Mouse (Mus musculus): Measurements from ENCODE around the gene Zyg11a.
"Not testable (repeated sequence)": the region's sequence is repeated elsewhere in the genome, so short reads cannot be mapped to it uniquely, and the experiment has no call there.

The Zyg11a gene

GRCm38 (mm10) chr4:108217332-108218179 is at the start of gene Zyg11a:
Zyg11a (minus strand) TSS chr4:108218048.
- DNase-seq, result peak; percentile 47

GRCm38 (mm10) chr4:108265774-108266173 is 47.9 kb upstream of the Zyg11a start:
- DNase-seq, result no peak

GRCm38 (mm10) chr4:108253317-108253716 is 35.5 kb upstream of the Zyg11a start:
- peak; percentile 11 for DNase-seq

- DNase-seq, result no peak
Measured at GRCm38 (mm10) chr4:108250501-108250900, 32.7 kb upstream of the Zyg11a start.

GRCm38 (mm10) chr4:108249314-108249713 is 31.5 kb upstream of the Zyg11a start:
- no peak for DNase-seq

- no peak for DNase-seq
Measured at GRCm38 (mm10) chr4:108233654-108234053, 15.8 kb upstream of the Zyg11a start.

- no peak for DNase-seq
Measured at GRCm38 (mm10) chr4:108225341-108225872, 7.6 kb upstream of the Zyg11a start.

- DNase-seq, result no peak
Measured at GRCm38 (mm10) chr4:108222507-108222906, 4.7 kb upstream of the Zyg11a start.

- DNase-seq, result peak; percentile 33
Measured at GRCm38 (mm10) chr4:108219019-108219418, 1.2 kb upstream of the Zyg11a start.

GRCm38 (mm10) chr4:108213023-108213422 is 4.8 kb downstream of the Zyg11a start:
- no peak for DNase-seq

- DNase-seq, result no peak
Measured at GRCm38 (mm10) chr4:108204629-108205028, 13.2 kb downstream of the Zyg11a start.

- no peak for DNase-seq
Measured at GRCm38 (mm10) chr4:108199236-108199635, 18.6 kb downstream of the Zyg11a start.

GRCm38 (mm10) chr4:108196277-108196855 is 21.5 kb downstream of the Zyg11a start:
- peak; percentile 19 for DNase-seq

- no peak for DNase-seq
Measured at GRCm38 (mm10) chr4:108192821-108193323, 25.0 kb downstream of the Zyg11a start.

- DNase-seq, result no peak
Measured at GRCm38 (mm10) chr4:108182278-108182677, 35.6 kb downstream of the Zyg11a start.

- no peak for DNase-seq
Measured at GRCm38 (mm10) chr4:108168056-108168455, 49.8 kb downstream of the Zyg11a start.

GRCm38 (mm10) chr4:108166874-108167273 is 51.0 kb downstream of the Zyg11a start:
- no peak for DNase-seq

GRCm38 (mm10) chr4:108165152-108165895 is 52.5 kb downstream of the Zyg11a start, which contains the start of gene Echdc2:
Echdc2 (plus strand) TSS chr4:108165437.
- DNase-seq, result peak; percentile 68

- no peak for DNase-seq
Measured at GRCm38 (mm10) chr4:108163291-108163690, 54.6 kb downstream of the Zyg11a start.

- DNase-seq, result no peak
Measured at GRCm38 (mm10) chr4:108161936-108162335, 55.9 kb downstream of the Zyg11a start.

GRCm38 (mm10) chr4:108155141-108155540 is 62.7 kb downstream of the Zyg11a start:
- DNase-seq, result not testable (repeated sequence)

- not testable (repeated sequence) for DNase-seq
Measured at GRCm38 (mm10) chr4:108145554-108145953, 72.3 kb downstream of the Zyg11a start.

GRCm38 (mm10) chr4:108144880-108145279 is 73.0 kb downstream of the Zyg11a start, which contains the start of gene Scp2:
Scp2 (minus strand) TSS chr4:108144998.
- no peak for DNase-seq

All from kidney, postnatal 10 days (tissue).